Mouse (Mus musculus): ENCODE results near the gene Ago4. TPM values are rescaled to one million over a fixed set of nuclear protein-coding genes. Genes with fewer than 3 reads are reported as not detected.
A peak's percentile ranks its signal among the peaks of the same experiment; 100 is the strongest.

The Ago4 gene
- polyA plus RNA-seq, 1 experiment from 2014 or later = 1.3 TPM

- peak; percentile 95 for DNase-seq (ENCODE audit: low spot score)
- peak; percentile 96 for ATAC-seq (replicated peaks; ENCODE audit: insufficient number of reproducible peaks, low FRiP score, low TSS enrichment, low read depth)
- Histone ChIP-seq H3K4me3 (ENCODE audit: low read depth, low read length) (peak within 1 kb of the TSS; percentile 55), H3K27ac (replicated peaks; ENCODE audit: low read depth, low read length) (peak within 1 kb of the TSS; percentile 67), H3K36me3 (replicated peaks; ENCODE audit: control insufficient read depth, insufficient read depth, low read depth, low read length) (no peaks in the 10 kb centered on the region; the same call in 1 of the 2 replicates), H3K9ac (replicated peaks; ENCODE audit: low read length) (peak within 1 kb of the TSS; percentile 75), H3K4me2 (ENCODE audit: low read depth, low read length) (peak within 1 kb of the TSS; percentile 70), H3K4me1 (ENCODE audit: control insufficient read depth, insufficient read depth, low read length) (no peaks in the 10 kb centered on the region), H3K9me3 (replicated peaks; ENCODE audit: control insufficient read depth, low read length) (no peaks in the 10 kb centered on the region), H3K27me3 (ENCODE audit: control insufficient read depth, insufficient read depth, low read length) (no peaks in the 10 kb centered on the region)
- under 1% methylated on average over 54 of the region's 54 CpGs for WGBS
These were observed 23.8 kb upstream of the Ago4 start, which contains the start of gene Clspn for GRCm38 (mm10) chr4:126556809-126557711. Gene Clspn (plus strand): TSS chr4:126556935.

GRCm38 (mm10) chr4:126554462-126554861 is 21.2 kb upstream of the Ago4 start:
- Histone ChIP-seq H3K4me2 (ENCODE audit: low read depth, low read length) (no peak overlapping the region), H3K36me3 (replicated peaks; ENCODE audit: control insufficient read depth, insufficient read depth, low read depth, low read length) (no peaks in the 10 kb centered on the region), H3K27ac (replicated peaks; ENCODE audit: low read depth, low read length) (no peak overlapping the region), H3K4me1 (ENCODE audit: control insufficient read depth, insufficient read depth, low read length) (no peaks in the 10 kb centered on the region), H3K4me3 (ENCODE audit: low read depth, low read length) (no peak overlapping the region), H3K9me3 (replicated peaks; ENCODE audit: control insufficient read depth, low read length) (no peaks in the 10 kb centered on the region), H3K27me3 (ENCODE audit: control insufficient read depth, insufficient read depth, low read length) (no peaks in the 10 kb centered on the region), H3K9ac (replicated peaks; ENCODE audit: low read length) (no peak overlapping the region)
- no peak for ATAC-seq (replicated peaks; ENCODE audit: insufficient number of reproducible peaks, low FRiP score, low TSS enrichment, low read depth)
- WGBS = 34% methylated on average over 3 of the region's 3 CpGs
- peak; percentile 78 for DNase-seq (ENCODE audit: low spot score)

- no peak for DNase-seq (ENCODE audit: low spot score)
- H3K9ac ChIP-seq (replicated peaks; ENCODE audit: low read length) = no peak overlapping the region
- H3K36me3 ChIP-seq (replicated peaks; ENCODE audit: control insufficient read depth, insufficient read depth, low read depth, low read length) = no peaks in the 10 kb centered on the region
- no peak overlapping the region for H3K27ac ChIP-seq (replicated peaks; ENCODE audit: low read depth, low read length)
- H3K27me3 ChIP-seq (ENCODE audit: control insufficient read depth, insufficient read depth, low read length) = no peaks in the 10 kb centered on the region
- no peaks in the 10 kb centered on the region for H3K9me3 ChIP-seq (replicated peaks; ENCODE audit: control insufficient read depth, low read length)
- ATAC-seq (replicated peaks; ENCODE audit: insufficient number of reproducible peaks, low FRiP score, low TSS enrichment, low read depth) = no peak
- no peak overlapping the region for H3K4me2 ChIP-seq (ENCODE audit: low read depth, low read length)
- no peaks in the 10 kb centered on the region for H3K4me1 ChIP-seq (ENCODE audit: control insufficient read depth, insufficient read depth, low read length)
- WGBS = 87% methylated on average over 1 of the region's 1 CpGs
- H3K4me3 ChIP-seq (ENCODE audit: low read depth, low read length) = no peak overlapping the region
These were observed 20.4 kb upstream of the Ago4 start for GRCm38 (mm10) chr4:126553685-126554084.

GRCm38 (mm10) chr4:126553105-126553504 is 19.8 kb upstream of the Ago4 start:
- H3K4me2 ChIP-seq (ENCODE audit: low read depth, low read length) = no peak overlapping the region
- 74% methylated on average over 8 of the region's 8 CpGs for WGBS
- no peak overlapping the region for H3K4me3 ChIP-seq (ENCODE audit: low read depth, low read length)
- H3K36me3 ChIP-seq (replicated peaks; ENCODE audit: control insufficient read depth, insufficient read depth, low read depth, low read length) = no peaks in the 10 kb centered on the region
- DNase-seq (ENCODE audit: low spot score) (no peak), ATAC-seq (replicated peaks; ENCODE audit: insufficient number of reproducible peaks, low FRiP score, low TSS enrichment, low read depth) (no peak)
- no peaks in the 10 kb centered on the region for H3K9me3 ChIP-seq (replicated peaks; ENCODE audit: control insufficient read depth, low read length)
- H3K27ac ChIP-seq (replicated peaks; ENCODE audit: low read depth, low read length) = no peak overlapping the region
- no peak overlapping the region for H3K9ac ChIP-seq (replicated peaks; ENCODE audit: low read length)
- H3K4me1 ChIP-seq (ENCODE audit: control insufficient read depth, insufficient read depth, low read length) = no peaks in the 10 kb centered on the region
- H3K27me3 ChIP-seq (ENCODE audit: control insufficient read depth, insufficient read depth, low read length) = no peaks in the 10 kb centered on the region

- H3K36me3 ChIP-seq (replicated peaks; ENCODE audit: control insufficient read depth, insufficient read depth, low read depth, low read length) = no peaks in the 10 kb centered on the region
- no peak for DNase-seq (ENCODE audit: low spot score)
- no peak overlapping the region for H3K9ac ChIP-seq (replicated peaks; ENCODE audit: low read length)
- H3K4me1 ChIP-seq (ENCODE audit: control insufficient read depth, insufficient read depth, low read length) = no peaks in the 10 kb centered on the region
- 80% methylated on average over 7 of the region's 7 CpGs for WGBS
- H3K9me3 ChIP-seq (replicated peaks; ENCODE audit: control insufficient read depth, low read length) = no peaks in the 10 kb centered on the region
- H3K27me3 ChIP-seq (ENCODE audit: control insufficient read depth, insufficient read depth, low read length) = no peaks in the 10 kb centered on the region
- no peak overlapping the region for H3K4me3 ChIP-seq (ENCODE audit: low read depth, low read length)
- no peak overlapping the region for H3K27ac ChIP-seq (replicated peaks; ENCODE audit: low read depth, low read length)
- no peak for ATAC-seq (replicated peaks; ENCODE audit: insufficient number of reproducible peaks, low FRiP score, low TSS enrichment, low read depth)
- no peak overlapping the region for H3K4me2 ChIP-seq (ENCODE audit: low read depth, low read length)
These were observed 18.9 kb upstream of the Ago4 start for GRCm38 (mm10) chr4:126552136-126552535.

- Histone ChIP-seq H3K27me3 (ENCODE audit: control insufficient read depth, insufficient read depth, low read length) (no peaks in the 10 kb centered on the region), H3K4me3 (ENCODE audit: low read depth, low read length) (no peak overlapping the region), H3K36me3 (replicated peaks; ENCODE audit: control insufficient read depth, insufficient read depth, low read depth, low read length) (no peaks in the 10 kb centered on the region), H3K4me1 (ENCODE audit: control insufficient read depth, insufficient read depth, low read length) (no peaks in the 10 kb centered on the region), H3K27ac (replicated peaks; ENCODE audit: low read depth, low read length) (no peak overlapping the region), H3K9ac (replicated peaks; ENCODE audit: low read length) (no peak overlapping the region), H3K4me2 (ENCODE audit: low read depth, low read length) (no peak overlapping the region), H3K9me3 (replicated peaks; ENCODE audit: control insufficient read depth, low read length) (no peaks in the 10 kb centered on the region)
- no peak for ATAC-seq (replicated peaks; ENCODE audit: insufficient number of reproducible peaks, low FRiP score, low TSS enrichment, low read depth)
- no peak for DNase-seq (ENCODE audit: low spot score)
- WGBS = 77% methylated on average over 2 of the region's 2 CpGs
These were observed 12.9 kb upstream of the Ago4 start for GRCm38 (mm10) chr4:126546183-126546582.

GRCm38 (mm10) chr4:126545703-126546102 is 12.4 kb upstream of the Ago4 start:
- no peak overlapping the region for H3K27ac ChIP-seq (replicated peaks; ENCODE audit: low read depth, low read length)
- WGBS = 83% methylated on average over 5 of the region's 7 CpGs
- no peak for ATAC-seq (replicated peaks; ENCODE audit: insufficient number of reproducible peaks, low FRiP score, low TSS enrichment, low read depth)
- H3K27me3 ChIP-seq (ENCODE audit: control insufficient read depth, insufficient read depth, low read length) = no peaks in the 10 kb centered on the region
- H3K4me2 ChIP-seq (ENCODE audit: low read depth, low read length) = no peak overlapping the region
- no peaks in the 10 kb centered on the region for H3K4me1 ChIP-seq (ENCODE audit: control insufficient read depth, insufficient read depth, low read length)
- no peaks in the 10 kb centered on the region for H3K9me3 ChIP-seq (replicated peaks; ENCODE audit: control insufficient read depth, low read length)
- H3K4me3 ChIP-seq (ENCODE audit: low read depth, low read length) = no peak overlapping the region
- no peaks in the 10 kb centered on the region for H3K36me3 ChIP-seq (replicated peaks; ENCODE audit: control insufficient read depth, insufficient read depth, low read depth, low read length)
- no peak for DNase-seq (ENCODE audit: low spot score)
- no peak overlapping the region for H3K9ac ChIP-seq (replicated peaks; ENCODE audit: low read length)

- H3K4me2 ChIP-seq (ENCODE audit: low read depth, low read length) = no peak overlapping the region
- no peak overlapping the region for H3K4me3 ChIP-seq (ENCODE audit: low read depth, low read length)
- H3K9me3 ChIP-seq (replicated peaks; ENCODE audit: control insufficient read depth, low read length) = no peaks in the 10 kb centered on the region
- no peak overlapping the region for H3K9ac ChIP-seq (replicated peaks; ENCODE audit: low read length)
- no peaks in the 10 kb centered on the region for H3K4me1 ChIP-seq (ENCODE audit: control insufficient read depth, insufficient read depth, low read length)
- DNase-seq (ENCODE audit: low spot score) (no peak), ATAC-seq (replicated peaks; ENCODE audit: insufficient number of reproducible peaks, low FRiP score, low TSS enrichment, low read depth) (no peak)
- no peaks in the 10 kb centered on the region for H3K27me3 ChIP-seq (ENCODE audit: control insufficient read depth, insufficient read depth, low read length)
- H3K27ac ChIP-seq (replicated peaks; ENCODE audit: low read depth, low read length) = no peak overlapping the region
- 73% methylated on average over 1 of the region's 1 CpGs for WGBS
- H3K36me3 ChIP-seq (replicated peaks; ENCODE audit: control insufficient read depth, insufficient read depth, low read depth, low read length) = no peaks in the 10 kb centered on the region
These were observed 11.7 kb upstream of the Ago4 start for GRCm38 (mm10) chr4:126545016-126545415.
